Mouse (Mus musculus): ENCODE measurements at regions not wholly inside any gene's neighbourhood (a gene's known extent, or its start where the extent isn't known, plus 50 kb on each side); places are given as distances from the start of the nearest gene placed in this dataset.

GRCm38 (mm10) chr1:35663006-35663405 is 405.2 kb upstream of the Hs6st1 start:
- no peaks in the 10 kb centered on the region for H3K36me3 ChIP-seq (ENCODE audit: control insufficient read depth, insufficient read depth, low read length)
- H3K27me3 ChIP-seq (ENCODE audit: control insufficient read depth, insufficient read depth, low read length), result no peaks in the 10 kb centered on the region
- WGBS, result 91% methylated on average over 4 of the region's 4 CpGs
- H3K4me1 ChIP-seq (replicated peaks; ENCODE audit: control insufficient read depth, insufficient read depth, low read length), result no peaks in the 10 kb centered on the region; the same call in 1 of the 2 replicates
- no peak overlapping the region for H3K27ac ChIP-seq (ENCODE audit: control insufficient read depth, insufficient read depth, low read length)
- no peak overlapping the region for H3K4me3 ChIP-seq (ENCODE audit: control insufficient read depth, insufficient read depth, low read length)
- DNase-seq, result no peak
- TF ChIP-seq CTCF (IDR thresholded peaks at IDR 0.05; ENCODE audit: borderline replicate concordance, control insufficient read depth, extremely low read depth, insufficient read depth, low read length, poor library complexity), result no peak
- TF ChIP-seq POLR2A (IDR thresholded peaks at IDR 0.05; ENCODE audit: control insufficient read depth, extremely low read depth, insufficient read depth, low read length, poor library complexity), result no peak

GRCm38 (mm10) chr1:35673524-35673923 is 394.7 kb upstream of the Hs6st1 start:
- no peak for DNase-seq
- Histone ChIP-seq H3K36me3 (ENCODE audit: control insufficient read depth, insufficient read depth, low read length) (no peaks in the 10 kb centered on the region), H3K27ac (ENCODE audit: control insufficient read depth, insufficient read depth, low read length) (no peak overlapping the region), H3K27me3 (ENCODE audit: control insufficient read depth, insufficient read depth, low read length) (no peaks in the 10 kb centered on the region), H3K4me3 (ENCODE audit: control insufficient read depth, insufficient read depth, low read length) (no peak overlapping the region), H3K4me1 (replicated peaks; ENCODE audit: control insufficient read depth, insufficient read depth, low read length) (peaks cover 3% of the 10 kb centered on the region; the same call in 1 of the 2 replicates)
- WGBS, result 95% methylated on average over 4 of the region's 4 CpGs
- TF ChIP-seq POLR2A (IDR thresholded peaks at IDR 0.05; ENCODE audit: control insufficient read depth, extremely low read depth, insufficient read depth, low read length, poor library complexity) (no peak), CTCF (IDR thresholded peaks at IDR 0.05; ENCODE audit: borderline replicate concordance, control insufficient read depth, extremely low read depth, insufficient read depth, low read length, poor library complexity) (no peak)

- no peak for DNase-seq
- Histone ChIP-seq H3K36me3 (ENCODE audit: control insufficient read depth, insufficient read depth, low read length) (no peaks in the 10 kb centered on the region), H3K27me3 (ENCODE audit: control insufficient read depth, insufficient read depth, low read length) (no peaks in the 10 kb centered on the region), H3K4me1 (replicated peaks; ENCODE audit: control insufficient read depth, insufficient read depth, low read length) (peaks cover 3% of the 10 kb centered on the region; the same call in 1 of the 2 replicates), H3K27ac (ENCODE audit: control insufficient read depth, insufficient read depth, low read length) (no peak overlapping the region), H3K4me3 (ENCODE audit: control insufficient read depth, insufficient read depth, low read length) (no peak overlapping the region)
- 94% methylated on average over 1 of the region's 1 CpGs for WGBS
- no peak for TF ChIP-seq POLR2A (IDR thresholded peaks at IDR 0.05; ENCODE audit: control insufficient read depth, extremely low read depth, insufficient read depth, low read length, poor library complexity)
- TF ChIP-seq CTCF (IDR thresholded peaks at IDR 0.05; ENCODE audit: borderline replicate concordance, control insufficient read depth, extremely low read depth, insufficient read depth, low read length, poor library complexity), result no peak
Observed at GRCm38 (mm10) chr1:35673992-35674391, 394.2 kb upstream of the Hs6st1 start.

- H3K27me3 ChIP-seq (ENCODE audit: control insufficient read depth, insufficient read depth, low read length), result no peaks in the 10 kb centered on the region
- H3K27ac ChIP-seq (ENCODE audit: control insufficient read depth, insufficient read depth, low read length), result no peak overlapping the region
- H3K4me1 ChIP-seq (replicated peaks; ENCODE audit: control insufficient read depth, insufficient read depth, low read length), result peaks cover 2% of the 10 kb centered on the region; the same call in 1 of the 2 replicates
- TF ChIP-seq CTCF (IDR thresholded peaks at IDR 0.05; ENCODE audit: borderline replicate concordance, control insufficient read depth, extremely low read depth, insufficient read depth, low read length, poor library complexity) (no peak), POLR2A (IDR thresholded peaks at IDR 0.05; ENCODE audit: control insufficient read depth, extremely low read depth, insufficient read depth, low read length, poor library complexity) (no peak)
- 93% methylated on average over 8 of the region's 8 CpGs for WGBS
- no peaks in the 10 kb centered on the region for H3K36me3 ChIP-seq (ENCODE audit: control insufficient read depth, insufficient read depth, low read length)
- H3K4me3 ChIP-seq (ENCODE audit: control insufficient read depth, insufficient read depth, low read length), result no peak overlapping the region
- no peak for DNase-seq
Observed at GRCm38 (mm10) chr1:35682511-35682949, 385.7 kb upstream of the Hs6st1 start.

GRCm38 (mm10) chr1:35685651-35686050 is 382.5 kb upstream of the Hs6st1 start:
- no peak for DNase-seq
- Histone ChIP-seq H3K4me3 (ENCODE audit: control insufficient read depth, insufficient read depth, low read length) (no peak overlapping the region), H3K4me1 (replicated peaks; ENCODE audit: control insufficient read depth, insufficient read depth, low read length) (peaks cover 2% of the 10 kb centered on the region; the same call in 1 of the 2 replicates), H3K27me3 (ENCODE audit: control insufficient read depth, insufficient read depth, low read length) (no peaks in the 10 kb centered on the region), H3K27ac (ENCODE audit: control insufficient read depth, insufficient read depth, low read length) (no peak overlapping the region), H3K36me3 (ENCODE audit: control insufficient read depth, insufficient read depth, low read length) (no peaks in the 10 kb centered on the region)
- 65% methylated on average over 6 of the region's 6 CpGs for WGBS
- TF ChIP-seq POLR2A (IDR thresholded peaks at IDR 0.05; ENCODE audit: control insufficient read depth, extremely low read depth, insufficient read depth, low read length, poor library complexity) (no peak), CTCF (IDR thresholded peaks at IDR 0.05; ENCODE audit: borderline replicate concordance, control insufficient read depth, extremely low read depth, insufficient read depth, low read length, poor library complexity) (no peak)

- Histone ChIP-seq H3K4me3 (ENCODE audit: control insufficient read depth, insufficient read depth, low read length) (no peak overlapping the region), H3K36me3 (ENCODE audit: control insufficient read depth, insufficient read depth, low read length) (no peaks in the 10 kb centered on the region), H3K27me3 (ENCODE audit: control insufficient read depth, insufficient read depth, low read length) (no peaks in the 10 kb centered on the region), H3K27ac (ENCODE audit: control insufficient read depth, insufficient read depth, low read length) (no peak overlapping the region), H3K4me1 (replicated peaks; ENCODE audit: control insufficient read depth, insufficient read depth, low read length) (0 out of 2 replicates have a peak, but pooled peaks cover 3% of the 10 kb centered on the region)
- no peak for DNase-seq
- 74% methylated on average over 3 of the region's 3 CpGs for WGBS
- TF ChIP-seq POLR2A (IDR thresholded peaks at IDR 0.05; ENCODE audit: control insufficient read depth, extremely low read depth, insufficient read depth, low read length, poor library complexity), result no peak
- TF ChIP-seq CTCF (IDR thresholded peaks at IDR 0.05; ENCODE audit: borderline replicate concordance, control insufficient read depth, extremely low read depth, insufficient read depth, low read length, poor library complexity), result no peak
Observed at GRCm38 (mm10) chr1:35694349-35694748, 373.9 kb upstream of the Hs6st1 start.
